Mouse (Mus musculus) adrenal gland, postnatal 14 days (tissue): ENCODE measurements around the gene Fcgr3. TPM values are rescaled to one million over a fixed set of nuclear protein-coding genes. Genes with fewer than 3 reads are reported as not detected.
A peak's percentile ranks its signal among the peaks of the same experiment; 100 is the strongest.
"Not testable (repeated sequence)": the region's sequence is repeated elsewhere in the genome, so short reads cannot be mapped to it uniquely, and the experiment has no call there.

Experiments
- DNase-seq: peaks from one replicate; pipeline ENCODE4 v3.0.0; 2021; ENCODE audit warnings: mixed read lengths
- total RNA-seq: library from RNA; stranded (reverse); gene quantifications from 2 replicates; pipeline ENCODE4 v1.2.3, GENCODE M21; 2021

Gene Fcgr3
- total RNA-seq, 1 experiment from 2014 or later = 8.1 TPM

DNA sequence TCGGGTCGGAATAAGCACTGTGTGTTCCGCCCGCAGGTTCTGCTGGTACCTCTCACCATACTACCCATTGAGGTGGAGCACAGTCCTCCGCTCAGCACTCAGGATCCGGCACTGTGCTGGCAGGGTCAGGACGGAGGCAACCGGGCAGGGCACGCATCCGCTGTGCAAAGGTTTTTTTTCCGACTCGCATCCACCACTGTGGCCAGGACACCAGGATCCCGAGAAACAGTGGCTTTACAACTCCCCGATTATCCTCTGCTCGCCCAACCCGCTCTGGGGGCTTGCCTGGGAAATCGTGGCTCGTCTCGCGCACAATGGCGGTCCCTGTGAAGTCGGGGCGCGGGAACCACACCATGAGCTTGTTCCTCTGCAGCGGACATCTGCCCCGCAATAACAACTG is 21.0 kb upstream of the Fcgr3 start:
- no peak for DNase-seq

- DNase-seq = not testable (repeated sequence)
Measured at GRCm38 (mm10) chr1:171081512-171082231, 16.9 kb upstream of the Fcgr3 start.

GRCm38 (mm10) chr1:171079825-171080224 is 15.1 kb upstream of the Fcgr3 start:
- DNase-seq = not testable (repeated sequence)

GRCm38 (mm10) chr1:171079345-171079744 is 14.6 kb upstream of the Fcgr3 start:
- not testable (repeated sequence) for DNase-seq

- DNase-seq = not testable (repeated sequence)
Measured at GRCm38 (mm10) chr1:171078419-171078818, 13.7 kb upstream of the Fcgr3 start.

DNA sequence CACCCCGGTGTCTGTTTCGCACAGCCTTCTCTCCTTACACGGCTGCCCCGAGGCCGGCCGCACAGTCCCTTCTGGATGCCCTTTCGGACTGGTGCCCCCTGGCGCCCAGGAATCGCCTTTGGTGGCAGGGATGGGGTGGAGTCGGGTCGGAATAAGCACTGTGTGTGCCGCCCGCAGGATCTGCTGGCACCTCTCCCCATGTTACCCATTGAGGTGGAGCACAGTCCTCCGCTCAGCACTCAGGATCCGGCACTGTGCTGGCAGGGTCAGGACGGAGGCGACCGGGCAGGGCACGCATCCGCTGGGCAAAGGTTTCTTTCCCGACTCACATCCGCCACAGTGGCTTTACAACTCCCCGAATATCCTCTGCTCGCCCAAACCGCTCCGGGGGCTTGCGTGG is 13.2 kb upstream of the Fcgr3 start:
- peak; percentile 36 for DNase-seq

DNA sequence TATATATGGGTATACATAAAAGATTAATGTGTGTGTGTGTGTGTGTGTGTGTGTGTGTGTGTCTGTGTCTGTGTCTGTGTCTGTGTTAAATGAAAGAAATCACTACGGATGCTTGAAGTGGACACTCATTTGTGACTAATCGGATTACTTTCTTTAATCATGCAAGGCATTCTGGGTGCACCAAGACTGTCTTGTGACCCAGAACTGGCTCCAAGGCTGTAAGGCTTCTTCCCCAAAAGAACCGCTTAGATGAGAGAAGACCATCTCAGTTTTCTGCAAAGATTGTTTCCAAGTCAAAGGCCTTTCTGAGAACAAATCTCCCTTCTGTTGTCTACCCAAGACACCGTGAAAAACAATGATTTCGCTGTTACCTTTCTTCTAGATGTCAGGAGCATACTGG is 12.5 kb upstream of the Fcgr3 start:
- DNase-seq = not testable (repeated sequence)

DNA sequence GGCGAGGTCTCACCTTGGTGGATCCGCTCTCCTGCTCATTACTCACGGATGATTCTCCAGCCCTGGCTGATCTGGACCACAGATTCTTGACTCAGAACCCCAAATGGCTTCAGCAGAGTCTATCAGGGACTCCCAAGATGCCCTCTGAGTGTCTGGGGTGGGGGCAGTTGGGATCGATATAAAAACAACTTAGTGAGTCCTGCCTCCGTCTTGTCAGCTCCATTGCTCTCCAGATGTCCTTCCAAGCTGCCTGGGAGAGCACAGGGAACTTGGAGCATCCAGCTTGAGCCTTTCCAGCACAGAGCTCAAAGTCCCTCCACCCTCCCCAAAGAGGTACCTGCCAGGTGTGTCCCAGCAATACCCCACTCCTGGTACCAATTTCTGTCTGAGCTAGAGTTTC is 11.4 kb upstream of the Fcgr3 start:
- not testable (repeated sequence) for DNase-seq

DNA sequence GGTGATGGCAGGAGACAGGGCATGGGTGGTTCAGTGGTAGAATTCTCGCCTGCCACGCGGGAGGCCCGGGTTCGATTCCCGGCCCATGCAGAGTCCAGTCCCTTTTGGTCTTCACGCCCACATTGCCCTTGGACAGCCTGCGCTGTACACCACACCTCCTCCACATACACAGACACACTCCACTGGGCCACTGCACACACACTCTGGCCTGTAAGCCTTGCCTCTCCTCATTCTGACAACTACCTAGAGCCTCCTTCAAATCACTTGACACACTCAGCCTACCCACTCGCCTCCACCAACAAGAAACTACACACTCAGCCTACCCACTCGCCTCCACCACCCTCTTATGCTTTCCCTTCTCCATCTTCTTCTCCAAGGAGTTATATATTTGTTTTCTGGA is 9.5 kb upstream of the Fcgr3 start:
- DNase-seq = not testable (repeated sequence)

- DNase-seq = not testable (repeated sequence)
Measured at GRCm38 (mm10) chr1:171072217-171072616, 7.5 kb upstream of the Fcgr3 start.

- DNase-seq = not testable (repeated sequence)
Measured at GRCm38 (mm10) chr1:171071726-171072125, 7.0 kb upstream of the Fcgr3 start.

- DNase-seq = not testable (repeated sequence)
Measured at GRCm38 (mm10) chr1:171070879-171071278, 6.1 kb upstream of the Fcgr3 start.

DNA sequence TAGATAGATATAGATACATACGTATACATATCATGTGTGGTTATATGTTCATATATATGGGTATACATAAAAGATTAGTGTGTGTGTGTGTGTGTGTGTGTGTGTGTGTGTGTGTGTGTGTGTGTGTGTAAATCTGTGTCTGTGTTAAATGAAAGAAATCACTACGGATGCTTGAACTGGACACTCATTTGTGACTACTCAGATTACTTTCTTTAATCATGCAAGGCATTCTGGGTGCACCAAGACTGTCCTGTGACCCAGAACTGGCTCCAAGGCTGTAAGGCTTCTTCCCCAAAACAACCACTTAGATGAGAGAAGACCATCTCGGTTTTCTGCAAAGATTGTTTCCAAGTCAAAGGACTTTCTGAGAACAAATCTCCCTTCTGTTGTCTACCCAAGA is 4.8 kb upstream of the Fcgr3 start:
- DNase-seq = not testable (repeated sequence)

GRCm38 (mm10) chr1:171067928-171068327 is 3.2 kb upstream of the Fcgr3 start:
- DNase-seq = not testable (repeated sequence)

DNA sequence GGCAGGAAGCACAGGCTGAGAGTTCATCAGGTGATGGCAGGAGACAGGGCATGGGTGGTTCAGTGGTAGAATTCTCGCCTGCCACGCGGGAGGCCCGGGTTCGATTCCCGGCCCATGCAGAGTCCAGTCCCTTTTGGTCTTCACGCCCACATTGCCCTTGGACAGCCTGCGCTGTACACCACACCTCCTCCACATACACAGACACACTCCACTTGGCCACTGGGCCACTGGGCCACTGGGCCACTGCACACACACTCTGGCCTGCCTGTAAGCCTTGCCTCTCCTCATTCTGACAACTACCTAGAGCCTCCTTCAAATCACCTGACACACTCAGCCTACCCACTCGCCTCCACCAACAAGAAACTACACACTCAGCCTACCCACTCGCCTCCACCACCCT is 1.8 kb upstream of the Fcgr3 start:
- DNase-seq = not testable (repeated sequence)

- peak; percentile 31 for DNase-seq
Measured at GRCm38 (mm10) chr1:171065768-171066167, 1.0 kb upstream of the Fcgr3 start.

- peak; percentile 71 for DNase-seq
Measured at GRCm38 (mm10) chr1:171065243-171065587, 480 bp upstream of the Fcgr3 start.

DNA sequence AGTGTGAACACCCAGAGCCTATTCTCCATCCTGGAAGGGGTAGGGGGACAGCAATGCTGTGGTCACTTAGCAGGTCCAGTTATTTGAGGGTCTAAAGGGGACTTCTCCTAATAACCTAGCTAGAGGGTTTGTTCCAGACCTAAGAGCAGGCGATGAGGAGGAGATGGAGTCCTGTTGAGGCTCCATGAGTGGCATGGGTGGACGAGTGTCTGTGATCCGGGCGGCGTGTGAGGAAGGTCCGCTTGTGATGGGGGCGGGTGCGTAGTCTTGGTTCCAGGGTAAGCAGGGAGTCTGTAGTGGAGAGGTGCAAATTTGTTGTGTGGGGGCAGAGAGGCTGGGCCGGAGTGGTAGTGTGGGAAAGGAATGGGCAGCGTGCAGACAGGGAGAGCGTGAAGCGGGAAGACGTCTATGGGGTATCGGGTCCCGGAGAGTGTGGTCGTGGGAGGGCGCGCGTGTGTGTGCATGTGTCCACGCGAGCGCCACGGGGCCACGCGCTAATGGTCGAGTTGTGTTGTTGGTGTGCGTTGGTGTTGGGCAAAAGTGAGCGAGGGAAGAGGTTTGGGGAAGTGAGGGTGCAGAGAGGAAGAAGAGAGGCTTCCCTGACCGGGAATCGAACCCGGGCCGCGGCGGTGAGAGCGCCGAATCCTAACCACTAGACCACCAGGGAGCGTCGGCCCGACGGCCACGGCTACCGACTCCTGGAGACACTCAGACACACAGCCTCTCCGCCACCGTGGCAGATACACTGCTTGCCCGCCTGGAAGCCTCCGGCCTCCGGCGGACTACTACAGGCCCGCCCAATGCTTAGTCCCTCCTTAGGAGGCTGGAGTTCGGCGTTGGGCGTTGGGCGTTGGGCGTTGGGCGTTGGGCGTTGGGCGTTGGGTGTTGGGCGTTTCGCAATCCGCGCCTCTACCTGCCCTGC is 905 bp downstream of the Fcgr3 start:
- peak; percentile 32 for DNase-seq

- no peak for DNase-seq
Measured at GRCm38 (mm10) chr1:171061566-171061965, 3.2 kb downstream of the Fcgr3 start.

GRCm38 (mm10) chr1:171060392-171060791 is 4.3 kb downstream of the Fcgr3 start:
- DNase-seq = no peak

DNA sequence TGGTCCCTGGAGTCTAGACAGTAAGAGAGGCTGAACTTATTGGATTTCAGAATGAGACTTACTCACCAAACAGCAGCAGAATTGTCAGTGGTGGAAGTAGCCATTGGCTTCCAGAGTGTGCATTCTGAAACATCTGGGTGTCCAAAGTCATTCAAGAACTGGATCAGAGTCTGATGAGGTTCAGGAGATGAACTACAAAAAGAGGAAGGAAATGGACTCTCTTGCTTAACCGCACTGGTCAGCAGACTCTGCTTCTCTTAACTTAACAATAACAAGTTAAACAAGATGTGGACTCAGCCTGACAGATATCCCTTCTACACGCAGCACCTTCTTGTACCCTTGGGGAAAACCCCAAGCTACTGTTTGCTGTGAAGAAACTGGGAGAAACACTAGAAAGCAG is 5.5 kb downstream of the Fcgr3 start:
- no peak for DNase-seq

- peak; percentile 32 for DNase-seq
Measured at GRCm38 (mm10) chr1:171057253-171057652, 7.5 kb downstream of the Fcgr3 start.

DNA sequence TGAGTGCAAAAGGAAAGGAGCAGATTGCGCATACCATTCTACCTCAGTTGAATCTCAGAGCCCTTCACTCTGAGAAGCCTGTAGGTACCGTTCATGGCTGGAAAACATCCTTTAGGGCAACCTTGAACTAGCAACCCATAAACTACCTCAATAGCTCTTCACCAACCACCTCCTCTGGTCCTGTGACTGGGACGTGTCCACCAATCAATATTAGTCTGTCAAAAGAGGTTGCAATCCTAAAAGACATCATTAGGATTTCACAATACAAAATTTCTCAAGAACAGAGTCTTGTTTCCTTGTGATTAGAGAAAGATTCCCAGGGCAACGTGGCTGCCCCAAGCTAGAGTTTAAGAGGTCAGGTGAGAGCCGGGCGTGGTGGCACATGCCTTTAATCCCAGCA is 11.4 kb downstream of the Fcgr3 start:
- DNase-seq = no peak
